Mouse (Mus musculus): ENCODE measurements at regions not wholly inside any gene's neighbourhood (a gene's known extent, or its start where the extent isn't known, plus 50 kb on each side); places are given as distances from the start of the nearest gene placed in this dataset.

GRCm38 (mm10) chr2:169483934-169484333, 103.6 kb downstream of the Gm11011 start:
- TF ChIP-seq CTCF (IDR thresholded peaks at IDR 0.05): no peak
- TF ChIP-seq POLR2A (IDR thresholded peaks at IDR 0.05; ENCODE audit: insufficient read depth, low read depth, low read length): no peak

All from heart, adult 2 months (tissue).